Mouse (Mus musculus) intestine, embryonic 14.5 days (tissue): ENCODE data around the gene Upk2. TPM values are rescaled to one million over a fixed set of nuclear protein-coding genes. Genes with fewer than 3 reads are reported as not detected.

Experiments
- ATAC-seq: fragments of 200-750 bp; cut with Nextera tagmentation; replicated peaks from 2 replicates; pipeline ENCODE4 v1.8.0; 2017; ENCODE audit warnings: low read depth, moderate number of reproducible peaks, moderate TSS enrichment, moderate library complexity; ENCODE audit not compliant: low FRiP score, low TSS enrichment
- DNase-seq: peaks from one replicate; pipeline ENCODE4 v3.0.0-alpha.2; 2018; ENCODE audit warnings: low spot score
- H3K27ac ChIP-seq: fragments of 300-500 bp; sonication (generic); 2 replicates; pipeline ENCODE4 v1.5.1; 2014; ENCODE audit warnings: low read depth, mild to moderate bottlenecking, control low read depth
- H3K27me3 ChIP-seq: fragments of 300-500 bp; sonication (generic); replicated peaks from 2 replicates; pipeline ENCODE4 v1.6.1; 2014; ENCODE audit warnings: low read length, control low read depth; ENCODE audit not compliant: control insufficient read depth, insufficient read depth
- H3K36me3 ChIP-seq: fragments of 300-500 bp; sonication (generic); 2 replicates; pipeline ENCODE4 v1.6.1; 2014; ENCODE audit warnings: low read length, control low read depth; ENCODE audit not compliant: control insufficient read depth, insufficient read depth
- H3K4me1 ChIP-seq: fragments of 300-500 bp; sonication (generic); replicated peaks from 2 replicates; pipeline ENCODE4 v1.6.1; 2014; ENCODE audit warnings: low read length, control low read depth, mixed read lengths; ENCODE audit not compliant: control insufficient read depth, insufficient read depth
- H3K4me2 ChIP-seq: fragments of 300-500 bp; sonication (generic); 2 replicates; pipeline ENCODE4 v1.6.1; 2014; ENCODE audit warnings: low read length
- H3K4me3 ChIP-seq: fragments of 300-500 bp; sonication (generic); 2 replicates; pipeline ENCODE4 v1.5.1; 2014; ENCODE audit warnings: low read depth, low read length, control low read depth, mixed read lengths
- H3K9ac ChIP-seq: fragments of 300-500 bp; sonication (generic); 2 replicates; pipeline ENCODE4 v1.6.1; 2014; ENCODE audit warnings: mild to moderate bottlenecking, low read length
- H3K9me3 ChIP-seq: fragments of 300-500 bp; sonication (generic); 2 replicates; pipeline ENCODE4 v1.6.1; 2016; ENCODE audit warnings: low read length, control low read depth; ENCODE audit not compliant: control insufficient read depth
- WGBS: fragments of 180-500 bp; shearing (Covaris S2); extraction: QIAGEN DNeasy Blood & Tissue Kit; methylation state at CpG from one replicate; pipeline ENCODE4 v1.1.7; 2014; 5-methylcytosine and 5-hydroxymethylcytosine counted together
- polyA plus RNA-seq: library from polyadenylated mRNA; unstranded; fragments of >200 nt; fragmentation: Nextera tagmentation; extraction: Ambion mirVana; gene quantifications from 2 replicates; pipeline ENCODE4 v1.2.1, GENCODE M21; 2014

Upk2 gene
- polyA plus RNA-seq, 1 experiment from 2014 or later = 2.3 TPM

DNA sequence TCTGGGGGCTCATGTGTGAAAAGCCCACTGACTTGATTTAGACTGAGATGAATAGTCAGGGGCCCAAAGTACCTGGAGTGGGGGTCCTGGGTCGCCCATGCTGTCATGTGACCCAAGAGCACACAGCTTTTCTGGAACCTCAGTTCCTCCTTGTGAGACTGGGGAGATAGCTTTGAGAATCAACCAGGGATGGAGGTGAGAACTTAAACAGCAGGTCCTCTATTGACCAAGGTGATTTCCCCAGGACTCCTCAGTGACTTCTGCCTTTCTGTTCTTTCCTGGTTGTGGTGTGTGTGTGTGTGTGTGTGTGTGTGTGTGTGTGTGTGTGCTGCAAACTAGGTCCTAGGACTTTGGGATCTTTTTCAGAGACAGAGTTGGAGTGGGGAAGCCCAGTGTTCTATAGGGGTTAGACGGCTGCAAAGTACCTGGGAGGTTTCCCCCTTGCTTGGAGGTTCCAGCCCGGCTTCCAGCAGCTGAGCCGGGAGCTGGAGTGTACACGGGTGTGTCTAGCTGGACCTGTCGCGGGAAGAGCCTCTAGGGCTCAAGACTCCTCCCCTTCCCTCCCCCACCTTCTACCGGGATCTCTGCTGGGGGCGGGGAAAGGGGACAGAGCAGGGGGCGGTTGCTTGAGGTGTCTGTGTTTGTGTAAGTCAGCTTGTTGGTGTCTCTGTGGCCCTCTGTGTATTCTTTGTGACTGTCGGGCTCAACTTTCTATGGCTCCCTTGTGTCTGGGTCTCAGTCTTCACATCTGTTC lies 43.0 kb upstream of the Upk2 start:
- Histone ChIP-seq H3K4me2 (peak overlapping the region; percentile 93), H3K9ac (peak overlapping the region; percentile 31), H3K4me3 (peak overlapping the region; percentile 48), H3K36me3 (peaks cover 13% of the 10 kb centered on the region), H3K27ac (peak overlapping the region; percentile 92), H3K4me1 (peaks cover 73% of the 10 kb centered on the region), H3K27me3 (no peaks in the 10 kb centered on the region), H3K9me3 (no peaks in the 10 kb centered on the region)
- ATAC-seq = peak; percentile 4; the same call in 1 of the 2 replicates
- 4% methylated on average over 10 of the region's 11 CpGs for WGBS
- DNase-seq = peak; percentile 80

DNA sequence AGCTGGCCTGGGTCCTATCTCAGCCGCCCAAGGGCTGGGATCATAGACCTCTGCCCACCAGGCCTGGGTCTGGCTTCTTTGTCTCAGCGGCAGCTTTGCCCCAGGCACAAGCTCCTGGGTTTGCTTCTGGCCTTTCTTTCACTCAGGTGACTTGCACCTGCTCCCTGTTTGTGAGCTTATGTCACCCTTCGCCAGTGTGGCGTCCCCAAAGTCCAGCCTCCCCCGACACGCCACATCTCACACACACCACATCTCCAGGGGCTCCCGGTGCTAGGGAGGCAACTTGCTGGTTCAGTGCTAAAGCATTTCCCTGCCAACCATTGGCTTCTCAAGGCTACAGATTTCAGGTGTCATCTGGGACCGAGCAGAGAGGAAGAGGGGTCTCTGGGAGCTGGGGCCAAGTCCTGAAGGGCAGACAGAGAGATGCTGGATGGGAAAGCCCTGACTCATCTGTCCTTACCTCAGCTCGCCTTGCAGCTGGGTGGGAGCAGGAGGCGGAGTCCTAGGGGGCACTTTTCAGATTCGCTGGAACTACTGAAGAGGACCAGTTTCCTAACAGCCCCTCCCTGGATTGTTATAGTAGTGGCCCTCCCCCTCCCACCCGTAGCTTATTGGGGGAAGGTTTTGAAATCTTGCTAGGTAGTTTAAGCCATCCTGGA lies 42.2 kb upstream of the Upk2 start:
- peak overlapping the region; percentile 18; the same call in 1 of the 2 replicates for H3K9ac ChIP-seq
- peaks cover 78% of the 10 kb centered on the region for H3K4me1 ChIP-seq
- H3K27ac ChIP-seq = 0 out of 2 replicates have a peak overlapping the region, but pooled peaks have one; percentile 92
- H3K27me3 ChIP-seq = no peaks in the 10 kb centered on the region
- no peak overlapping the region for H3K4me3 ChIP-seq
- DNase-seq = peak; percentile 49
- WGBS = 48% methylated on average over 12 of the region's 12 CpGs
- H3K36me3 ChIP-seq = peaks cover 7% of the 10 kb centered on the region
- H3K9me3 ChIP-seq = no peaks in the 10 kb centered on the region
- H3K4me2 ChIP-seq = no peak overlapping the region
- ATAC-seq = no peak

- ATAC-seq = no peak
Observed at GRCm38 (mm10) chr9:44495810-44496344, 41.1 kb upstream of the Upk2 start.

GRCm38 (mm10) chr9:44494863-44495809 lies 40.4 kb upstream of the Upk2 start:
- H3K4me2 ChIP-seq = peak overlapping the region; percentile 12; the same call in 1 of the 2 replicates
- H3K27ac ChIP-seq = peak overlapping the region; percentile 27; the same call in 1 of the 2 replicates
- WGBS = 38% methylated on average over 9 of the region's 9 CpGs
- H3K4me3 ChIP-seq = no peak overlapping the region
- peak overlapping the region; percentile 20; the same call in 1 of the 2 replicates for H3K9ac ChIP-seq
- H3K4me1 ChIP-seq = peaks cover 75% of the 10 kb centered on the region
- no peaks in the 10 kb centered on the region for H3K36me3 ChIP-seq
- H3K9me3 ChIP-seq = no peaks in the 10 kb centered on the region
- DNase-seq = peak; percentile 51
- H3K27me3 ChIP-seq = no peaks in the 10 kb centered on the region
- no peak for ATAC-seq

More at GRCm38 (mm10) chr9:44495810-44496344, 41.1 kb upstream of the Upk2 start:
- peak; percentile 48 for DNase-seq
- Histone ChIP-seq H3K36me3 (peaks cover under 1% of the 10 kb centered on the region), H3K27ac (0 out of 2 replicates have a peak overlapping the region, but pooled peaks have one; percentile 14), H3K4me1 (peaks cover 75% of the 10 kb centered on the region), H3K9ac (no peak overlapping the region), H3K27me3 (no peaks in the 10 kb centered on the region), H3K4me3 (no peak overlapping the region), H3K9me3 (no peaks in the 10 kb centered on the region), H3K4me2 (no peak overlapping the region)
- WGBS = 74% methylated on average over 10 of the region's 10 CpGs

- WGBS = 24% methylated on average over 11 of the region's 11 CpGs
- H3K36me3 ChIP-seq = no peaks in the 10 kb centered on the region
- H3K4me1 ChIP-seq = peaks cover 75% of the 10 kb centered on the region
- DNase-seq = no peak
- H3K27me3 ChIP-seq = no peaks in the 10 kb centered on the region
- H3K4me2 ChIP-seq = peak overlapping the region; percentile 12; the same call in 1 of the 2 replicates
- H3K9ac ChIP-seq = peak overlapping the region; percentile 20; the same call in 1 of the 2 replicates
- H3K9me3 ChIP-seq = no peaks in the 10 kb centered on the region
- ATAC-seq = no peak
- peak overlapping the region; percentile 27; the same call in 1 of the 2 replicates for H3K27ac ChIP-seq
- H3K4me3 ChIP-seq = no peak overlapping the region
Observed at GRCm38 (mm10) chr9:44494261-44494862, 39.6 kb upstream of the Upk2 start.

DNA sequence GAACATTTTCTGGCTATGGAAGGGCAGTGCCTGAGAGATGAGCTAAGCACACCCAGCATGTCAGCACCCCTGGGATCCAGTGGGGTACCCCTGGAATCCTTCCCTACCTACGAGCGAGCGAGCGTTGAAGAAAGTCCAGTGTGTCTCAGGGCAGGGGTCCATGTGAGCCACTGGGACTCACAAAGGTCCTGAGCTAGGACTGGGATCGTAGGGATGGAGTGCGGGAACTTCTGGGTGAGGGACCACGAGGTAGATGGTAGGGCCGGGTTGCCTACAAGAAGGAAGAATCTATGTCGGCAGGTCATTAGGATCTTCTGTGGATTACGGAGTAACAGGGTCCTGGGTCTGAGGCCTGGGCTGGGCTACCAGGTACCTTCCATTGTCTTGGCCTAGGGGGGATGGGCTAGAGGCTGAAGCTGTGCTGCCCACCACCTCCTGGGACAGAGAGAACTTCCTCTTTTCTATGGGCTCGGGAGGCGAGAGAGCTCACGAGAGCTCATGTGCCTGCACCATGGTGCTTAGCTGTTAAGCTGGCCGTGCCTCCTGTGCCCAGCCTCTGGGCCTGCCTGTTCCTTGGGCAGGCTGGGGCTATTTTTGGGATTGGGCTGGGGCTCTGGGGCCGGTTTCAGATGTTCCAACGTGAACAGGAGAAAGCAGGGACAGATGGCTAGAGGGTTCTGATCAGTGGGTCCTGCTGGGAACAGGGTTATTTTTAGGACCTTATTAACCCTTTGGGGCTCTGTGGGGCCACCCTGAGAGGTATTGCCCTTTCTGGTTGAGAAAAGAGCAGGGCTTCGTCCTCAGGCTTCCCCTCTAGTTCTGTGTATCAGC lies 38.1 kb upstream of the Upk2 start:
- H3K4me1 ChIP-seq = peaks cover 87% of the 10 kb centered on the region
- no peak overlapping the region for H3K27ac ChIP-seq
- H3K4me2 ChIP-seq = no peak overlapping the region
- 77% methylated on average over 17 of the region's 17 CpGs for WGBS
- no peaks in the 10 kb centered on the region for H3K27me3 ChIP-seq
- H3K9me3 ChIP-seq = no peaks in the 10 kb centered on the region
- ATAC-seq (no peak), DNase-seq (no peak)
- no peak overlapping the region for H3K9ac ChIP-seq
- no peak overlapping the region for H3K4me3 ChIP-seq
- H3K36me3 ChIP-seq = no peaks in the 10 kb centered on the region

DNA sequence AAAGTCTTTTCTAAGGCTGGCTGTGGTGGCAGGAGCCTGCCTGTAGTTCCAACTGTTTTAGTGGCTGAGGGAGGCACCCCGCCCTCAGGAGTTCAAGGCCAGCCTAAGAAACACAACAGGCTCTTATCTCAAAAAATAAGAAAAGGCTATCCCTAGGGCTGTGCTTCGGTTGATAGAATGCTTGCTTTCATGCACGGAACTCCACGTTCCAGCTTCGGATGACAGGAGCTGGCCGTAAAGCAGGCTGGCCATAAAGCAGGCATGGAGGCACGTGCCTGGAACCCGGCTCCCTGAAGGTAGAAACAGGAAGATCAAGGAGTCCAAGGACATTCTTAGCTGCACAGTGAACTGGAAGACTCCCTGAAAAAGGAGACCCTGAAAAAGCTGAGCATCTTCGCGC lies 36.6 kb upstream of the Upk2 start:
- Histone ChIP-seq H3K9ac (no peak overlapping the region), H3K27me3 (no peaks in the 10 kb centered on the region)
- WGBS = 62% methylated on average over 10 of the region's 10 CpGs

More for the DNA sequence above, 36.6 kb upstream of the Upk2 start:
- H3K27ac ChIP-seq = no peak overlapping the region
- no peaks in the 10 kb centered on the region for H3K36me3 ChIP-seq
- H3K4me1 ChIP-seq = peaks cover 87% of the 10 kb centered on the region
- H3K4me3 ChIP-seq = no peak overlapping the region
- no peak overlapping the region for H3K4me2 ChIP-seq
- ATAC-seq (no peak), DNase-seq (no peak)
- H3K9me3 ChIP-seq = no peaks in the 10 kb centered on the region
